Mouse (Mus musculus) urinary bladder, postnatal 4 days (tissue): Measurements from ENCODE around the gene Rpl37.

Experiments used
- DNase-seq, 2 experiments: peaks; one replicate each; pipeline ENCODE4 v3.0.0; 2021 to 2022; ENCODE audit warnings: low spot score in 2 of 2

Gene Rpl37

GRCm38 (mm10) chr15:5116270-5117030 lies at the start of gene Rpl37:
Rpl37 (plus strand) TSS chr15:5116645.
- DNase-seq, result peak; percentile 99 to 100

GRCm38 (mm10) chr15:5068801-5069518 lies 47.5 kb upstream of the Rpl37 start:
- DNase-seq, result peak in 1 of 2 experiments; percentile 30

GRCm38 (mm10) chr15:5081235-5081634 lies 35.2 kb upstream of the Rpl37 start:
- no peak for DNase-seq

- no peak for DNase-seq
These were observed 30.3 kb upstream of the Rpl37 start for GRCm38 (mm10) chr15:5086162-5086561.

- no peak for DNase-seq
These were observed 27.4 kb upstream of the Rpl37 start for GRCm38 (mm10) chr15:5088850-5089608.

- DNase-seq, result no peak
These were observed 26.3 kb upstream of the Rpl37 start for GRCm38 (mm10) chr15:5090131-5090530.

- no peak for DNase-seq
These were observed 20.7 kb upstream of the Rpl37 start for GRCm38 (mm10) chr15:5095534-5096301.

- no peak for DNase-seq
These were observed 19.1 kb upstream of the Rpl37 start for GRCm38 (mm10) chr15:5097376-5097775.

GRCm38 (mm10) chr15:5102312-5102711 lies 14.1 kb upstream of the Rpl37 start:
- no peak for DNase-seq

- no peak for DNase-seq
These were observed 10.6 kb upstream of the Rpl37 start for GRCm38 (mm10) chr15:5105891-5106290.

GRCm38 (mm10) chr15:5106293-5106692 lies 10.2 kb upstream of the Rpl37 start:
- no peak for DNase-seq

- no peak for DNase-seq
These were observed 8.5 kb upstream of the Rpl37 start, which contains the start of gene Card6 for GRCm38 (mm10) chr15:5107686-5108654. Card6 (minus strand) TSS chr15:5108539.

- no peak for DNase-seq
These were observed 7.8 kb upstream of the Rpl37 start for GRCm38 (mm10) chr15:5108655-5109040.

GRCm38 (mm10) chr15:5112651-5113050 lies 3.8 kb upstream of the Rpl37 start:
- no peak for DNase-seq

- no peak for DNase-seq
These were observed 1.3 kb upstream of the Rpl37 start for GRCm38 (mm10) chr15:5115173-5115572.

GRCm38 (mm10) chr15:5117031-5117601 lies 671 bp downstream of the Rpl37 start:
- no peak for DNase-seq

GRCm38 (mm10) chr15:5118626-5119025 lies 2.2 kb downstream of the Rpl37 start:
- no peak for DNase-seq

- DNase-seq, result no peak
These were observed 2.7 kb downstream of the Rpl37 start for GRCm38 (mm10) chr15:5119192-5119591.

GRCm38 (mm10) chr15:5119707-5120106 lies 3.3 kb downstream of the Rpl37 start:
- no peak for DNase-seq
